In the genomic region with DNA sequence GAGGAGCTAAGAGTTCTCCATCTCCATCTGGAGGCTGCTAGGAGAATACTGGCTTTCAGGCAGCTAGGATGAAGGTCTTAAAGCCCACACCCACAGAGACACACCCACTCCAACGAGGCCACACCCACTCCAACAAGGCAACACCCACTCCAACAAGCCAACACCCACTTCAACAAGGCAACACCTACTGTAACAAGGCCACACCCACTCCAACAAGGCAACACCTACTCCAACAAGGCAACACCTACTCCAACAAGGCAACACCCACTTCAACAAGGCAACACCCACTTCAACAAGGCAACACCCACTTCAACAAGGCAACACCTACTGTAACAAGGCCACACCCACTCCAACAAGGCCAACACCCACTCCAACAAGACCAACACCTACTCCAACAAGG, we compare ENCODE assay signal across 3 mouse cellular contexts.
DNase-seq lines count a peak whose midpoint lies in the region.

No protein-coding gene starts in this region.

- peak; percentile 73 for DNase-seq in ES-CJ7 (ENCODE audit: low read depth, low spot score)
- DNase-seq in R1 (ENCODE audit: low read depth, low spot score), result peak; percentile 82
- DNase-seq in ZHBTc4 (ENCODE audit: low read depth, low spot score), result peak; percentile 79
